Mouse (Mus musculus) kidney, adult 11 months (tissue): ENCODE measurements around the gene Gstt1.
A peak's percentile ranks its signal among the peaks of the same experiment; 100 is the strongest.
"Not testable (repeated sequence)": the region's sequence is repeated elsewhere in the genome, so short reads cannot be mapped to it uniquely, and the experiment has no call there.

Experiments used
- DNase-seq: peaks from one replicate; pipeline ENCODE4 v3.0.0; 2022

Gene Gstt1

GRCm38 (mm10) chr10:75798176-75798696, at the start of gene Gstt1:
Gene Gstt1 (minus strand): TSS chr10:75798584.
- DNase-seq, result peak; percentile 79

- no peak for DNase-seq
Measured at GRCm38 (mm10) chr10:75845306-75845930, 47.0 kb upstream of the Gstt1 start.

- DNase-seq, result no peak
Measured at GRCm38 (mm10) chr10:75844800-75845199, 46.4 kb upstream of the Gstt1 start.

GRCm38 (mm10) chr10:75843898-75844297, 45.5 kb upstream of the Gstt1 start:
- not testable (repeated sequence) for DNase-seq

GRCm38 (mm10) chr10:75839092-75839491, 40.7 kb upstream of the Gstt1 start:
- DNase-seq, result no peak

GRCm38 (mm10) chr10:75837248-75837759, 38.9 kb upstream of the Gstt1 start, which contains the start of gene Gstt2:
Gene Gstt2 (minus strand): TSS chr10:75837424.
- DNase-seq, result peak; percentile 98

GRCm38 (mm10) chr10:75835761-75836531, 37.6 kb upstream of the Gstt1 start:
- DNase-seq, result peak; percentile 88

- DNase-seq, result peak; percentile 95
Measured at GRCm38 (mm10) chr10:75835307-75835706, 36.9 kb upstream of the Gstt1 start.

GRCm38 (mm10) chr10:75834721-75835120, 36.3 kb upstream of the Gstt1 start:
- no peak for DNase-seq

GRCm38 (mm10) chr10:75834250-75834649, 35.9 kb upstream of the Gstt1 start:
- DNase-seq, result peak; percentile 93

- peak; percentile 46 for DNase-seq
Measured at GRCm38 (mm10) chr10:75833456-75834080, 35.2 kb upstream of the Gstt1 start.

- DNase-seq, result peak; percentile 81
Measured at GRCm38 (mm10) chr10:75832272-75832895, 34.0 kb upstream of the Gstt1 start.

- DNase-seq, result no peak
Measured at GRCm38 (mm10) chr10:75830275-75830670, 31.9 kb upstream of the Gstt1 start.

- no peak for DNase-seq
Measured at GRCm38 (mm10) chr10:75829529-75830274, 31.3 kb upstream of the Gstt1 start.

GRCm38 (mm10) chr10:75828500-75828931, 30.1 kb upstream of the Gstt1 start:
- DNase-seq, result peak; percentile 77

- DNase-seq, result peak; percentile 82
Measured at GRCm38 (mm10) chr10:75827668-75828360, 29.4 kb upstream of the Gstt1 start.

- DNase-seq, result no peak
Measured at GRCm38 (mm10) chr10:75824530-75824929, 26.1 kb upstream of the Gstt1 start.

- DNase-seq, result no peak
Measured at GRCm38 (mm10) chr10:75823782-75824181, 25.4 kb upstream of the Gstt1 start.

- no peak for DNase-seq
Measured at GRCm38 (mm10) chr10:75822443-75822842, 24.1 kb upstream of the Gstt1 start, which contains the start of gene Gstt4. Gene Gstt4 (minus strand): TSS chr10:75822543.

GRCm38 (mm10) chr10:75819882-75820281, 21.5 kb upstream of the Gstt1 start:
- DNase-seq, result no peak

- no peak for DNase-seq
Measured at GRCm38 (mm10) chr10:75818641-75819040, 20.3 kb upstream of the Gstt1 start.
